Mouse (Mus musculus): Measurements from ENCODE around the gene Garnl3. TPM values are rescaled to one million over a fixed set of nuclear protein-coding genes. Genes with fewer than 3 reads are reported as not detected.
"Not testable (repeated sequence)": the region's sequence is repeated elsewhere in the genome, so short reads cannot be mapped to it uniquely, and the experiment has no call there.

Garnl3 gene
- polyA plus RNA-seq, 1 experiment from 2014 or later = 14.2 TPM

DNA sequence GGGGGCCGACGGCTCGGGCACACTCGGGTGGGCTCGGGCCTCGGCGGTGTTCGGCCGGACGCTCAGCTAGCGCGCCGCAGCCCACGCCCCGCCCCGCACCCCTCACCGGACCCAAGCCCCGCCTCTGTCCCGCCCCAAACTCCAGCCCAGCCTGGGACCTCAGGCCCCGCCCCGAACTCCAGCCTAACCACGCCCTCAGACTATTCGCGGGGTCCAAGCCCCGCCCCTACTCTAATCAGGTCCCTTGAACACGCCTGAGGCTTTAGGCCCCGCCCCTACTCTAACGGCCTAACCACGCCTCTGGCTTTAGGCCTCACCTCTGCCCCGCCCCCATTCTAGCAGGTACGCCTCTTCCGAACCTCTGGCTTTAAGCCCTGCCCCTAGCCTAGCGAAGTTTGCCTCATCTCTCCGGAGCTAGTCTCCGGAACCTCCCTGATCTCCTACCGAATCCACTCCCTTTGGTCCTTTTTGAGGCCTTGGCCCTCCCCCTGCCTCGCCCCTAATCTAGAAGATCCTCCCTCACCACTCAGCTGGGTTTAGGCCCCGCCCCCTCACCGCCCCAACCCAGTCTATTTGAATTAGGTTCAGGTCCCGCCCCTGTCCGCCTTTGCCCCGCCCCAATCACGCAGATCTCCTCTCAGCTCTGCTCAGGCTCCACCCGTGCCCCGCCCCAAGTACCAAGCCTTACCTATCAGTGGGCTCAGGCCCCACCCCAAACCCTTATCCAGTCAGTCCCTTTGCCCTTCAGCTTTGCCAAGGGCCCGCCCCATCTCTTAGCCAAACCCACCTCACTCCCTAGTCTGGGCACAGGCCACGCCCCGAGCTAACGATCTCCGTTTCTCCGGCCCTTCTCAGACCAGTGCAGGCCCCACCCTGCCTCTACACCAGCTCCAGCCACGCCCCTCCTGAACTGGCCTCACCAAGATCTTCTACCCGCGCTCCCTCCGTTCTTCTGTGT is 649 bp downstream of the Garnl3 start:
- in situ Hi-C loops (cut with MboI; ENCODE audit: low pct_unique_long_range_greater_than_20kb) = no loop called here
- ChIA-PET POLR2A (no interaction called here), CTCF (interaction anchor here (0.9 to 2.0 kb wide), 5 partner anchors 51 to 218 kb away, joined by 3 to 5 read pairs (median 3); no protein-coding TSS in a partner anchor)
- no peak for TF ChIP-seq CTCF (IDR thresholded peaks at IDR 0.05)
- DNase-seq (ENCODE audit: low read depth, low spot score) (peak; percentile 90), ATAC-seq (peak; percentile 76)
- no peaks in the 10 kb centered on the region for H3K27me3 ChIP-seq

DNA sequence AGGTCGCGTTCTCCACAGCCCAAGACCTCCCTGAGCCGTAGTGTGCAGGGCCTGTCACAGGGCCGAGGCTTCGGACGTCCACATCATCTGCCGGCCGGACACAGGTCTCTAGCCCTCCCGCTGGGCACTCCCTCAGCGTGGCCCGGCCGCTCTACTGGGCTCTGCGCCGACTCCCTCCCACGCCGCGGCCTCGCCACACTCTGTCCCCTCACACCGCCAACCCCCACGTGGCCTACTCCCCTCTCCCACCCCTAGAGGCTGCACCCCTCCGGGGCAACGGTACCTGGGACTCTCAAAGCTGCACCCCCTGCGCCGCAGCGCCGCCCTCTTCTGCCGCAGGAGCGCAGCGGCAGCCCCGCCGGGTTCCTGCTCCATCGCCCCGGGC is 1.3 kb downstream of the Garnl3 start:
- ChIA-PET CTCF (no interaction called here), POLR2A (no interaction called here)
- peak; percentile 2 for DNase-seq (ENCODE audit: low read depth, low spot score)
- in situ Hi-C loops (cut with MboI; ENCODE audit: low pct_unique_long_range_greater_than_20kb) = no loop called here
- no peak for TF ChIP-seq CTCF (IDR thresholded peaks at IDR 0.05)
- no peaks in the 10 kb centered on the region for H3K27me3 ChIP-seq
- ATAC-seq = no peak

DNA sequence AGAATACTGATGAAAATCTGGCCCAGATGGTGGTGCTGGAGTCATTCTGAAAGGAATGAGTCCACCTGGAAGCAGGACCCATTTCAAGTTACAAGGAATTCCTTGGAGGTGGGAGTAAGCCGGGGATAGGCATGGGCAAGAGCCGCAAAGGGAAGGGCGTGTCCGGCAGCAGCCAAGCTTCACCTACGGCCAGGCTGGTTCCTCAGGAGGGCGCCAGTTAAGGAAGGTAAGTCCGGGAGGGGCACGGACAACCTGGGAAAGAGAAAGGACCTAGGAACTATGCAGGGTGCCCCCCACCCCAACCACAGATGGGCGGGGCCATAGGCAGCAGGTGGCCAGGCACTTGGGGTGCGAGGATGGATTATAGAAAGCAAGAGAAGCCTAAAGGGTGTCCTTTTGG is 1.8 kb downstream of the Garnl3 start:
- POLR2A ChIA-PET = no interaction called here
- ATAC-seq (no peak), DNase-seq (ENCODE audit: low read depth, low spot score) (no peak)
- H3K27me3 ChIP-seq = no peaks in the 10 kb centered on the region
- no peak for TF ChIP-seq CTCF (IDR thresholded peaks at IDR 0.05)
- CTCF ChIA-PET = no interaction called here
- in situ Hi-C loops (cut with MboI; ENCODE audit: low pct_unique_long_range_greater_than_20kb) = loop anchor here (5.0 kb wide), 1 partner anchor 102 kb away; no protein-coding TSS in a partner anchor

DNA sequence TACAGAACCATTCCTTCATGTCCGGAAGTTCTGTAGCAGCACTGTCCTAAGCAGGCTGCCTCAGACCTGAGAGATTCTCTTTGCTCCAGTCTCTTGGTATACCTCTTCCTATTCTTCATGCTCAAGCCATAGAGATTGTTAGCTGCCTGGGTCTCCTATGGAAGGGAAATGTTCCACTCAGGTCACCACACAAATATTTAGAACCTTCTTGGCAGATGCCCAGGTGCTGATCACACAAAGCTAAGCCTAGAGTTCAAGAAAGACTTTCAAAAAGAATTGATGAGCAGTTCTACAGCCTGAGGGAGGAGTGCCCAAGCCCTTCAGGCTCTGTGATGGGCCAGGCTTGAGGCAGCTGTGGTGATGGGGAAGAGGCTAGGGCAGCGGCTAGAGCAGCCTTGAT is 2.4 kb downstream of the Garnl3 start:
- ATAC-seq (no peak), DNase-seq (ENCODE audit: low read depth, low spot score) (no peak)
- no peak for TF ChIP-seq CTCF (IDR thresholded peaks at IDR 0.05)
- in situ Hi-C loops (cut with MboI; ENCODE audit: low pct_unique_long_range_greater_than_20kb) = loop anchor here (5.0 kb wide), 1 partner anchor 102 kb away; no protein-coding TSS in a partner anchor
- ChIA-PET POLR2A (no interaction called here), CTCF (no interaction called here)
- H3K27me3 ChIP-seq = no peaks in the 10 kb centered on the region

DNA sequence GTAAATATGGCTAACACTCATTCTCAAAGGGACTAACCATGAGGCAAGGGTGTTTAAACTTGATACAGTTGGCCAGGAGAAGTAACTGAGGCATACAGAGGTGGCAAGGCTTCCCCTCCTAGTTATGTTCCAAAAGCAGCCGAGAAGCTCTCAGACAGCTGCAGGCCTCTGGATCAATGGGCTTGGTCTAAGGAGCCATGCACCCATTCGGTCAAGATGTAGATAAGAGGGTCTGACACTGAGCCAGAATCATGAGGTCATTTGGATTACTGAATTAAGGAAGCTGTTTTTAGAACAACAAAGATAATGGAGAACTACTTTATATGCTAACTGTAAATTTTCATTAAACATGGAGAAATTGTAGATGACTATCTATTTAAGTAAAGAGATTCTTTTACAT is 4.2 kb downstream of the Garnl3 start:
- DNase-seq (ENCODE audit: low read depth, low spot score) = no peak
- H3K27me3 ChIP-seq = no peaks in the 10 kb centered on the region
- no peak for ATAC-seq
- POLR2A ChIA-PET = no interaction called here
- in situ Hi-C loops (cut with MboI; ENCODE audit: low pct_unique_long_range_greater_than_20kb) = loop anchor here (5.0 kb wide), 1 partner anchor 100 kb away; no protein-coding TSS in a partner anchor
- TF ChIP-seq CTCF (IDR thresholded peaks at IDR 0.05) = no peak
- CTCF ChIA-PET = no interaction called here

DNA sequence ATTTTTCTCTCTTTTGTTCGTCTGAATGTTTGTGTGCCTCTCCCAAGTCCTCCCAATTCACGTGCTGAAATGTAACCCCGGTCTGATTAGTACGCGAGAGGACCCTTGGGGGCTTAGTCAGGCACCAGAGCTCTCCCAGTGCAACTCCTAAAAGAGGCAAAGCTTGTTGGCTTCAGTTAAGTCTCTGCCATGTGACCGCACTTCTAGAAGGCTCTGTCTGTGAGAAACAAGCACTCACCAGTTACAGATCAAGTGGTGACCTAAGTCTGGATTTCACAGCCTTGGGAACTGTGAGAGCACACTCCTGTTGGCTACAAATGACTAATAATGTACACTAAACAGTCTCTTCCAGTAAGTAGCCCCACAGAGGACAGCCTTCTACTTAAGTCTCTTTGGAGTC is 8.6 kb downstream of the Garnl3 start:
- in situ Hi-C loops (cut with MboI; ENCODE audit: low pct_unique_long_range_greater_than_20kb) = no loop called here
- no peaks in the 10 kb centered on the region for H3K27me3 ChIP-seq
- CTCF ChIA-PET = no interaction called here
- DNase-seq (ENCODE audit: low read depth, low spot score) = no peak
- POLR2A ChIA-PET = no interaction called here
- ATAC-seq = no peak
- no peak for TF ChIP-seq CTCF (IDR thresholded peaks at IDR 0.05)

DNA sequence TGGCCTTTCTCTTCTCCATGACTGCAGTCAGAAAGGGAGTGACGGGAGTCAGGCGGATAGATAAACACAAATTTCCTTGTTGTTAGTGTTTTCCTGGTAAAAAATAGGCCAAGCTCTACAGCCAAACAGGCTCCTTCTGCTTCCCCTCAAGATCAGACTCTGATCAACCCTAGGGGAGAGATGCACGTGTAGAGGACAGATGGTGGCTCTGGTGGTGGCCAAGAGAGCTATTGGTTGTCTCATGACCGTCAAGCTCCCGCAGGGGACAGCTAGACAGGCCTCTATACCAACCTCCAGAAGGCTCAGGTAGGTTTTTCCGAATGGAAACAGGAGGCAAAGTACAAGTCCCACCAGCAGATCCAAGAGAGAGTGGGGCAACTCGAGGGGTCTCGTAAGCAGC is 30.9 kb downstream of the Garnl3 start:
- ATAC-seq (no peak), DNase-seq (ENCODE audit: low read depth, low spot score) (no peak)
- ChIA-PET CTCF (no interaction called here), POLR2A (no interaction called here)
- no peak for TF ChIP-seq CTCF (IDR thresholded peaks at IDR 0.05)
- in situ Hi-C loops (cut with MboI; ENCODE audit: low pct_unique_long_range_greater_than_20kb) = no loop called here
- H3K27me3 ChIP-seq = no peaks in the 10 kb centered on the region

GRCm38 (mm10) chr2:33097326-33097725 is 34.1 kb downstream of the Garnl3 start:
- in situ Hi-C loops (cut with MboI; ENCODE audit: low pct_unique_long_range_greater_than_20kb); ATAC-seq; POLR2A ChIA-PET; DNase-seq (ENCODE audit: low read depth, low spot score); H3K27me3 ChIP-seq; CTCF ChIA-PET: not testable (repeated sequence)

- ATAC-seq (no peak), DNase-seq (ENCODE audit: low read depth, low spot score) (no peak)
- in situ Hi-C loops (cut with MboI; ENCODE audit: low pct_unique_long_range_greater_than_20kb) = no loop called here
- POLR2A ChIA-PET = no interaction called here
- H3K27me3 ChIP-seq = no peaks in the 10 kb centered on the region
- CTCF ChIA-PET = no interaction called here
- TF ChIP-seq CTCF (IDR thresholded peaks at IDR 0.05) = no peak
Measured at GRCm38 (mm10) chr2:33095221-33095671, 36.2 kb downstream of the Garnl3 start.

DNA sequence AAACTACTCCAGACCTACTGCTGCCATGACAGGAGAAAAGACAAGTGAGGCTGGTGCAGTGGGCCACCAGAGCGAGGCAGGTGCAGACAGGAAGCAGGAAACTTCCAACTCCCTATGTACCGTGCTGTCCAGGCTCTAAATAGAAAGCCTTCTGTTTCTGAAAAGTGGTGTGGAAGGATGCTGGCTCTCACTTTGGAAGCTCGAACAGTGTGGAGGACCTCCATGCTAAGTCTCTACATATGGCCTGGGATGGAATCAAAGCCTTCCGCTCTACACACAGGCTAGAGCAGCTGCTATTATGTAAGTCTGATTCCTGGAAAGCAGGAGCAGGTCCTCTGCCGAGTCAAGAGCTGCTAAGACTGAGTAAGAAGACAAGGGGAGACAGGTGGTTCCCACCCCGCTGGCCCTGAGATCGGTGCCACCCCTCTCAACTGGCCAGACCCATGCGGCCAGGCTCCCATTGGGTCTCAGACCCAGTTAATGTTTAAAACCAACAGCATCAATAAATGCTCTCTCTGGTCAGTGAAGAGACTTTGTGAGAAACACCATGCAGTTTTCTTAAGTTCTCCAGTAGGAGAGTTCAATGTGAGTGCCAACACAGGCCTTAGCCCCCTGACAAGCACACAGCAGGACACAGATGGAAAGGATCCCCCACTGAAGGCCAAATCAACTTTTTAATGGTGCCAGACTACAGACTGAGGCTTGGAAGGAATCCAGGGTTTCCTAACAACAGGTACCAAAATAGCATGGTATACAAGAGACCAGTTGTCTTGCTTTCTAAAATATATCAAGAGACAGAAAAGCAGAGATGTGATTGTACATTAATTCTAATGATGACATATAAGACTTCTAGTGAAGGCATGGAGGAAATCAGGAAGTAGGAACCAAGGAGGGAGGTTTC is 40.6 kb downstream of the Garnl3 start:
- TF ChIP-seq CTCF (IDR thresholded peaks at IDR 0.05) = no peak
- ChIA-PET CTCF (no interaction called here), POLR2A (no interaction called here)
- DNase-seq (ENCODE audit: low read depth, low spot score) (no peak), ATAC-seq (no peak)
- in situ Hi-C loops (cut with MboI; ENCODE audit: low pct_unique_long_range_greater_than_20kb) = no loop called here
- H3K27me3 ChIP-seq = no peaks in the 10 kb centered on the region

DNA sequence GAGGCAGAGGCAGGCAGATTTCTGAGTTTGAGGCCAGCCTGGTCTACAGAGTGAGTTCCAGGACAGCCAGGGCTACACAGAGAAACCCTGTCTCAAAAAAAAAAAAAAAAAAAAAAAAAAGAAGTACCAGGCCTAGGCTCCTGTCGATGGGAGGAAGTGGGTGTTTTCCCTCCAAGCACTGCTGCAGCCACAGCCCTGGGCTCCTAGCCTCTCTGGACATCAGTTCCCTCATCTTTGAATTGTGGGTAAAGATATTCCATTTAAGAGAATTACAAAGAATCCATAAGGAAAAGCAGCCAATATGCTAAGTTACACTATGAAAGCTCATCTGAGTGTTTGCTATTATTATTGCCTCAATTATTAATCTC is 41.4 kb downstream of the Garnl3 start:
- CTCF ChIA-PET; H3K27me3 ChIP-seq; ATAC-seq; DNase-seq (ENCODE audit: low read depth, low spot score); in situ Hi-C loops (cut with MboI; ENCODE audit: low pct_unique_long_range_greater_than_20kb): not testable (repeated sequence)
- POLR2A ChIA-PET = interaction anchor here (0.6 kb wide), 1 partner anchor 121 kb away, joined by 3 read pairs; no protein-coding TSS in a partner anchor

Data from Patski (cell line).